Mouse (Mus musculus): ENCODE data around the gene Dok4. TPM values are rescaled to one million over a fixed set of nuclear protein-coding genes. Genes with fewer than 3 reads are reported as not detected.

Gene Dok4
- polyA plus RNA-seq, 1 experiment: 5.3 TPM

DNA sequence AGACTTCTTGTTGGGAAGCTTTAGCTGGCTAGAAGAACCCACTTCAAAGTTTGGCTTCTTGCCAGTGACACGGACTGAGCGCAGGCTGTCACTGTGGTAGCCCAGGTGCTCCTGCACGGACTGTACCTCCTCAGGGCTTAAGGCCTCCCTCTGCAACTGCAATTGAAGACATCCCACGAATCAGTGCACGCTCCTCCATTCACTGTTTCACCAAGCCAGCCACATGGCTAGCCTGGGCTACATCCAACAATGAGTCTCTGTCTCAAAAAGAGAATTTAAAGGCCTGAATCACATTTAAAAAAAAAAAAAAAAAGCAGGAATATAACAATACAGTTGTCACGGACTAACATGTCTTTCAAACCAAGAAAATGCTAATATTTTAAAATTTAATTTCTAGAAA, 47.8 kb downstream of the Dok4 start:
- no peaks in the 10 kb centered on the region for H3K4me1 ChIP-seq (ENCODE audit: control insufficient read depth, insufficient read depth, insufficient read length)
- H3K36me3 ChIP-seq (ENCODE audit: control insufficient read depth, insufficient read depth, low read length): peaks cover 16% of the 10 kb centered on the region
- H3K27me3 ChIP-seq (ENCODE audit: control insufficient read depth, insufficient read depth, low read length): no peaks in the 10 kb centered on the region
- no peak for TF ChIP-seq POLR2A (IDR thresholded peaks at IDR 0.05; ENCODE audit: low read depth, low read length)
- TF ChIP-seq CTCF (IDR thresholded peaks at IDR 0.05; ENCODE audit: extremely low read depth, insufficient read depth, insufficient read length, insufficient replicate concordance): no peak
- WGBS: 80% methylated on average over 6 of the region's 6 CpGs
- DNase-seq (ENCODE audit: low read depth in 1 of 2, low spot score in 2 of 2): no peak
- H3K27ac ChIP-seq (ENCODE audit: insufficient read depth, low read length): no peak overlapping the region
- H3K4me3 ChIP-seq (ENCODE audit: extremely low read depth, insufficient read depth, insufficient read length): no peak overlapping the region

DNA sequence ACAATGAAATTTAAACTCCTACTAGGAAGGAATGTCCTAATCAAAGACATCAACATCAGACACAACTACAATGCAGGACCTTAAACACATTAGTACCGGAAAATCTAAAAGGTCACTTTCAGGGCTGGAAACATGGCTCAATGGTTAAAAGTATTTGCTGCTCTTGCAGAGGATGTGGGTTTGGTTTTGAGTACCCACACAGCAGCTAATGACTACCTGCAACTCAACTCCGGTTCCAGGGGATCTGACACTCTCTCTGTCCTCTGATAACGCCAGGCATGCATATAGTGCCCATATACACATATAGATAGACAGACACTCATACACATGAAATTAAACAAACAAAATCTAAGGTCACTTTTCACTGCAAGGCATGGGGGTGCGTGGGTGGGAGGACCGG, 49.9 kb downstream of the Dok4 start:
- no peak for TF ChIP-seq POLR2A (IDR thresholded peaks at IDR 0.05; ENCODE audit: low read depth, low read length)
- TF ChIP-seq CTCF (IDR thresholded peaks at IDR 0.05; ENCODE audit: extremely low read depth, insufficient read depth, insufficient read length, insufficient replicate concordance): no peak
- Histone ChIP-seq H3K36me3 (ENCODE audit: control insufficient read depth, insufficient read depth, low read length) (peaks cover 20% of the 10 kb centered on the region), H3K4me1 (ENCODE audit: control insufficient read depth, insufficient read depth, insufficient read length) (no peaks in the 10 kb centered on the region), H3K4me3 (ENCODE audit: extremely low read depth, insufficient read depth, insufficient read length) (no peak overlapping the region), H3K27ac (ENCODE audit: insufficient read depth, low read length) (no peak overlapping the region), H3K27me3 (ENCODE audit: control insufficient read depth, insufficient read depth, low read length) (no peaks in the 10 kb centered on the region)
- DNase-seq (ENCODE audit: low read depth in 1 of 2, low spot score in 2 of 2): no peak
- whole genome bisulfite sequencing: 83% methylated on average over 5 of the region's 5 CpGs

DNA sequence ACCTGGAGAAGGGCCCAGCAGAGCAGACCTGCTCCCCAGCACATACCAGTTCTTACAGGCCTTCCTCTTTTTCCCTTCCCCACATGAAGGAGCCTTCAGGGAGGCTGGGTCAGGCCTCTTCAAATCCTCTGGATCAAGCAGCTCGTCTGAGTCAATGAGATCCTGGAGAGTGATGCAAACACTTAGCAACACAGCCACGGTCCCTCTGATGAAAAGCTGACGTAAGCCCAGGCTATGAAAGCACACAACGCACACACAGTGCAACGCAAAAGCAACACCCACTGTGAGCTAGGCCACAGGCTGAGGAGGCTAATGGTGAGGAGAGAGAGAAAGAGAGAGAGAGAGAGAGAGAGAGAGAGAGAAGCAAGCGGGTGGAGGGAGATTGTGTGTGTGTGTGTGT, 51.0 kb downstream of the Dok4 start:
- TF ChIP-seq CTCF (IDR thresholded peaks at IDR 0.05; ENCODE audit: extremely low read depth, insufficient read depth, insufficient read length, insufficient replicate concordance) (no peak), POLR2A (IDR thresholded peaks at IDR 0.05; ENCODE audit: low read depth, low read length) (no peak)
- Histone ChIP-seq H3K4me3 (ENCODE audit: extremely low read depth, insufficient read depth, insufficient read length) (no peak overlapping the region), H3K27ac (ENCODE audit: insufficient read depth, low read length) (no peak overlapping the region), H3K36me3 (ENCODE audit: control insufficient read depth, insufficient read depth, low read length) (peaks cover 23% of the 10 kb centered on the region), H3K27me3 (ENCODE audit: control insufficient read depth, insufficient read depth, low read length) (no peaks in the 10 kb centered on the region), H3K4me1 (ENCODE audit: control insufficient read depth, insufficient read depth, insufficient read length) (no peaks in the 10 kb centered on the region)
- WGBS: 93% methylated on average over 6 of the region's 6 CpGs
- no peak for DNase-seq (ENCODE audit: low read depth in 1 of 2, low spot score in 2 of 2)

DNA sequence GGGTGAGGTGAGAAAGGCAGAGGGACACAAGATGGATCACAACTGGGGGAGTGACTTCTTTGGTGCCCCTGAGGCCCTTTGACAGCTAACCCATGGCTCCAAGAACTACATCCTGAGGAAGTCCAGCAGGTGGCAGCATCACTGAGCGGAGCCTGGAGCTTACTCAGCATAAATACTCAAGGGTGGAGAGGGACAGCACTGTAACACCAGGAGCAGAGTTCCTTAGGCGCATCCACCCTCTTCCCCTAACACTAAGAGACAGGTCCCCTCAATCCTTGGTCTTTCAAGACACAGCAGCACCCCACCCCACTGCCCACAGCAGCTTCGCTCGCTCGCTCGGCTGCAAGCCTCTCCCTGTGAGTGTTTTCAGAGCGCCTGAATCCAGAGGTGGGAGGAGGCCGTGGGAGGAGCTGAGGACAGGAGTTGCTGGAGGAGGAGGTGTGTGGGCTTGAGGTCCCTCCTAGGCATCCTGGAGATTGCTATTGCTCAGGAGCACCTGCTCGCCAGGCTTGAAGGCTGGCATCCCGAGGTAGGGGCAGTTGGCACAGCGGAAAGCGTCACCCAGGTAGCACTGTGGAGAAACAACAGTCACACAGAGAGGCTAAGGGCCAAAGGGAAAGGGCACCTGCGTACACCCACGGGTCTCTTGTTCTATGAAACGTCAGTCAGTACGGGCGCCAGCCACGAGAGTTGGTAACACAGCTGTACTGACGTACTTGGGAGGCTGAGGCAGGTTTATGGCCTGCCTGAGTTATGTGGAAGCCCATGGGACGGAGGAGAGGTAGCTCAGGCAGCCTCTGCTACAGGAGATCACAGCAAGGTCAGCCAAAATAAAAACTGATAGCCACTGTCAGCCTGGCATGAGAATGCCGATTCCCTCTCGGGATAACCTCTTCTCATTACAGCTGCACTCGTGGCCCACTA, 53.2 kb downstream of the Dok4 start:
- Histone ChIP-seq H3K4me3 (ENCODE audit: extremely low read depth, insufficient read depth, insufficient read length) (no peak overlapping the region), H3K27ac (ENCODE audit: insufficient read depth, low read length) (no peak overlapping the region), H3K36me3 (ENCODE audit: control insufficient read depth, insufficient read depth, low read length) (peaks cover 21% of the 10 kb centered on the region), H3K4me1 (ENCODE audit: control insufficient read depth, insufficient read depth, insufficient read length) (no peaks in the 10 kb centered on the region), H3K27me3 (ENCODE audit: control insufficient read depth, insufficient read depth, low read length) (no peaks in the 10 kb centered on the region)
- TF ChIP-seq CTCF (IDR thresholded peaks at IDR 0.05; ENCODE audit: extremely low read depth, insufficient read depth, insufficient read length, insufficient replicate concordance) (peak; percentile 55; the same call in 1 of the 2 replicates), POLR2A (IDR thresholded peaks at IDR 0.05; ENCODE audit: low read depth, low read length) (no peak)
- peak in 1 of 2 experiments; percentile 50 for DNase-seq (ENCODE audit: low read depth in 1 of 2, low spot score in 2 of 2)
- 95% methylated on average over 23 of the region's 23 CpGs for WGBS

DNA sequence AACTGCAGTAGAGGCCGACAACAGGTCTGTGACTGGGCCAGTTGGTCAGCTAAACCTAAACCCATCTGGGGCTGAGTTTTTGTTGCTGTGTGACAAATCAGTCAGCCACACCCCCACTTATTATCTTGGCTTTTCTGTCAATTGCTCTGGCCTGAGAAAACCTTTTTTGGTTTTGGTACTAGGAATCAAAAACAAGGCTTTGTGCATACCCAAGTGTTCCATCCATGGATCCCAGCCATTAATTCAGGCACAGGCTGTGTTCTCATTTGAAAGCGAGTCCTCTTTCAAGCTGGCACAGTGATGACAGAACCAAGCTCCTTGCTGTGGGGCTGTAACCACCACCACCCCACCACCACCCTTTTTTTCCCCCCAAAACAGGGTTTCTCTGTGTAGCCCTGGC, 54.7 kb downstream of the Dok4 start:
- no peaks in the 10 kb centered on the region for H3K4me1 ChIP-seq (ENCODE audit: control insufficient read depth, insufficient read depth, insufficient read length)
- TF ChIP-seq CTCF (IDR thresholded peaks at IDR 0.05; ENCODE audit: extremely low read depth, insufficient read depth, insufficient read length, insufficient replicate concordance): no peak
- no peak for TF ChIP-seq POLR2A (IDR thresholded peaks at IDR 0.05; ENCODE audit: low read depth, low read length)
- no peak overlapping the region for H3K27ac ChIP-seq (ENCODE audit: insufficient read depth, low read length)
- H3K4me3 ChIP-seq (ENCODE audit: extremely low read depth, insufficient read depth, insufficient read length): no peak overlapping the region
- peaks cover 18% of the 10 kb centered on the region for H3K36me3 ChIP-seq (ENCODE audit: control insufficient read depth, insufficient read depth, low read length)
- H3K27me3 ChIP-seq (ENCODE audit: control insufficient read depth, insufficient read depth, low read length): no peaks in the 10 kb centered on the region
- DNase-seq (ENCODE audit: low read depth in 1 of 2, low spot score in 2 of 2): no peak
- 98% methylated on average over 2 of the region's 2 CpGs for WGBS

DNA sequence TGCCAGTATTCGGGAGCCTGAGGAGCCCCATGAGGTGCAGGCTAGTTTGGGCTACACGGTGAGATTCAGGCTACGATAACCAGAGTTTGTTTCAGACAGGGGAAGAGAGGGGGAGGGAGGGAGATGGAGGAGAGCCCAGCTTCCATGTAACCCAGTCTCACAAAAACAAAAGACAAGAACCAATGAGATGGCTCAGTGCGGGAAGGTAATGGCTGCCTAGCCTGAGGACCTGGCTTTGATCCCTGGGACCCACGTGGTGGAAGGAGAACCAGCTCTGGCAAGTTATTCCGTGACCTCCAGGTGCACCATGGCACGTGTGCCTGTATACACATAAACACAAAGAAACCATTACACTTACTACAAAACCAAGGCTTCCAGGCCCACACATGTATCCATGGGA, 55.6 kb downstream of the Dok4 start:
- WGBS: 94% methylated on average over 7 of the region's 7 CpGs
- Histone ChIP-seq H3K4me1 (ENCODE audit: control insufficient read depth, insufficient read depth, insufficient read length) (no peaks in the 10 kb centered on the region), H3K4me3 (ENCODE audit: extremely low read depth, insufficient read depth, insufficient read length) (no peak overlapping the region), H3K27me3 (ENCODE audit: control insufficient read depth, insufficient read depth, low read length) (no peaks in the 10 kb centered on the region), H3K36me3 (ENCODE audit: control insufficient read depth, insufficient read depth, low read length) (peaks cover 18% of the 10 kb centered on the region), H3K27ac (ENCODE audit: insufficient read depth, low read length) (no peak overlapping the region)
- no peak for DNase-seq (ENCODE audit: low read depth in 1 of 2, low spot score in 2 of 2)
- TF ChIP-seq POLR2A (IDR thresholded peaks at IDR 0.05; ENCODE audit: low read depth, low read length): no peak
- TF ChIP-seq CTCF (IDR thresholded peaks at IDR 0.05; ENCODE audit: extremely low read depth, insufficient read depth, insufficient read length, insufficient replicate concordance): no peak

DNA sequence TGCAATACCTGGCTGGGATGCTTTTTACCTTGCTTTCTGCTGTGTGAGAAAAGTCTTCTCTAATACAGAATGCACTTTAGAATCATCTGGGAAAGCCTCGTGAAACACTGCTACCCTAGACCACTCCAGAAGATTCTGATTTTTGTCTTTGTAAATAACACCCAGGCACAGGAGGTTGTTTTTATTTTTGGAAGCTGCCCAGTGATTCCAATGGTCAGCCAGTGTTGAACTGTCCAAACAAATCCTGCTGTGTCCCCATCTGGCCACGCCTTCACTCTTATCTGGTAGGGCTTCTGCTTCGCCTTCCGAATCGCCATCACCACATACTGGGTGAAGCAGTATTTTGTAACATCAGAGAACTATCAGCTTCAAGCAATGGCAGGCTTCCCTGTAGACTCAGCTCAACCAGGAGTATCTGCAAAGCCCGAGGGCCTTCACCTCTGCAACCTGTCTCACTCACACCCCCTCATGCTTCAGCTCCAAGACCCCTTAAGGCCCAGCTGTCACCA, 56.4 kb downstream of the Dok4 start:
- no peak for TF ChIP-seq POLR2A (IDR thresholded peaks at IDR 0.05; ENCODE audit: low read depth, low read length)
- TF ChIP-seq CTCF (IDR thresholded peaks at IDR 0.05; ENCODE audit: extremely low read depth, insufficient read depth, insufficient read length, insufficient replicate concordance): no peak
- DNase-seq (ENCODE audit: low read depth in 1 of 2, low spot score in 2 of 2): no peak
- Histone ChIP-seq H3K4me1 (ENCODE audit: control insufficient read depth, insufficient read depth, insufficient read length) (no peaks in the 10 kb centered on the region), H3K4me3 (ENCODE audit: extremely low read depth, insufficient read depth, insufficient read length) (no peak overlapping the region), H3K27me3 (ENCODE audit: control insufficient read depth, insufficient read depth, low read length) (no peaks in the 10 kb centered on the region), H3K36me3 (ENCODE audit: control insufficient read depth, insufficient read depth, low read length) (peaks cover 16% of the 10 kb centered on the region), H3K27ac (ENCODE audit: insufficient read depth, low read length) (no peak overlapping the region)
- 89% methylated on average over 6 of the region's 6 CpGs for WGBS
